Mouse (Mus musculus) midbrain, postnatal 0 days (tissue): ENCODE measurements around the gene Amer2. TPM values are rescaled to one million over a fixed set of nuclear protein-coding genes. Genes with fewer than 3 reads are reported as not detected.

ENCODE experiments used
- ATAC-seq: fragments of 200-750 bp; cut with Nextera tagmentation; 2 replicates; pipeline ENCODE4 v1.8.0; 2017; ENCODE audit warnings: moderate number of reproducible peaks, mild to moderate bottlenecking, moderate TSS enrichment, moderate library complexity; ENCODE audit not compliant: low FRiP score
- DNase-seq: peaks from one replicate; pipeline ENCODE4 v3.0.0-alpha.2; 2015; ENCODE audit warnings: low spot score
- H3K27ac ChIP-seq: fragments of 300-500 bp; sonication (generic); 2 replicates; pipeline ENCODE4 v1.5.1; 2014; ENCODE audit warnings: low read depth, mild to moderate bottlenecking, low read length, mixed read lengths
- H3K27me3 ChIP-seq: fragments of 300-500 bp; sonication (generic); 2 replicates; pipeline ENCODE4 v1.6.1; 2014; ENCODE audit warnings: low read length, control low read depth, mixed read lengths; ENCODE audit not compliant: insufficient read depth
- H3K36me3 ChIP-seq: fragments of 300-500 bp; sonication (generic); 2 replicates; pipeline ENCODE4 v1.6.1; 2014; ENCODE audit warnings: low read length, control low read depth, mixed read lengths; ENCODE audit not compliant: insufficient read depth
- H3K4me1 ChIP-seq: fragments of 300-500 bp; sonication (generic); 2 replicates; pipeline ENCODE4 v1.6.1; 2014; ENCODE audit warnings: mild to moderate bottlenecking, control low read depth, antibody characterized with exemption, low read length, mixed read lengths; ENCODE audit not compliant: insufficient read depth
- H3K4me2 ChIP-seq: fragments of 300-500 bp; sonication (generic); 2 replicates; pipeline ENCODE4 v1.6.1; 2014; ENCODE audit warnings: low read depth, mild to moderate bottlenecking, low read length, mixed read lengths; ENCODE audit not compliant: poor library complexity, severe bottlenecking
- H3K4me3 ChIP-seq: fragments of 300-500 bp; sonication (generic); 2 replicates; pipeline ENCODE4 v1.5.1; 2014; ENCODE audit warnings: low read depth, mild to moderate bottlenecking, low read length, moderate library complexity
- H3K9ac ChIP-seq: fragments of 300-500 bp; sonication (generic); replicated peaks from 2 replicates; pipeline ENCODE4 v1.6.1; 2014; ENCODE audit warnings: mild to moderate bottlenecking, low read length, moderate library complexity, mixed read lengths; ENCODE audit not compliant: poor library complexity, severe bottlenecking
- H3K9me3 ChIP-seq: fragments of 300-500 bp; sonication (generic); 2 replicates; pipeline ENCODE4 v1.6.1; 2016; ENCODE audit warnings: low read length, control low read depth
- CTCF ChIP-seq: IDR thresholded peaks from 2 replicates; pipeline ENCODE4 v1.5.1; 2016; ENCODE audit warnings: antibody characterized with exemption, mild to moderate bottlenecking
- WGBS: fragments of 180-500 bp; shearing (Covaris S2); extraction: QIAGEN DNeasy Blood & Tissue Kit; methylation state at CpG from one replicate; pipeline ENCODE4 v1.1.7; 2014; 5-methylcytosine and 5-hydroxymethylcytosine counted together
- polyA plus RNA-seq: library from polyadenylated mRNA; unstranded; fragments of >200 nt; fragmentation: Nextera tagmentation; extraction: Ambion mirVana; gene quantifications from 2 replicates; pipeline ENCODE4 v1.2.1, GENCODE M21; 2015
- total RNA-seq: library from RNA; depleted of rRNA; stranded (reverse); fragments of >200 nt; gene quantifications from 2 replicates; pipeline ENCODE4 v1.2.3, GENCODE M21; 2014

The Amer2 gene
- total and polyA plus RNA-seq, 2 experiments from 2014 or later: 18.3 to 28.3 TPM

DNA sequence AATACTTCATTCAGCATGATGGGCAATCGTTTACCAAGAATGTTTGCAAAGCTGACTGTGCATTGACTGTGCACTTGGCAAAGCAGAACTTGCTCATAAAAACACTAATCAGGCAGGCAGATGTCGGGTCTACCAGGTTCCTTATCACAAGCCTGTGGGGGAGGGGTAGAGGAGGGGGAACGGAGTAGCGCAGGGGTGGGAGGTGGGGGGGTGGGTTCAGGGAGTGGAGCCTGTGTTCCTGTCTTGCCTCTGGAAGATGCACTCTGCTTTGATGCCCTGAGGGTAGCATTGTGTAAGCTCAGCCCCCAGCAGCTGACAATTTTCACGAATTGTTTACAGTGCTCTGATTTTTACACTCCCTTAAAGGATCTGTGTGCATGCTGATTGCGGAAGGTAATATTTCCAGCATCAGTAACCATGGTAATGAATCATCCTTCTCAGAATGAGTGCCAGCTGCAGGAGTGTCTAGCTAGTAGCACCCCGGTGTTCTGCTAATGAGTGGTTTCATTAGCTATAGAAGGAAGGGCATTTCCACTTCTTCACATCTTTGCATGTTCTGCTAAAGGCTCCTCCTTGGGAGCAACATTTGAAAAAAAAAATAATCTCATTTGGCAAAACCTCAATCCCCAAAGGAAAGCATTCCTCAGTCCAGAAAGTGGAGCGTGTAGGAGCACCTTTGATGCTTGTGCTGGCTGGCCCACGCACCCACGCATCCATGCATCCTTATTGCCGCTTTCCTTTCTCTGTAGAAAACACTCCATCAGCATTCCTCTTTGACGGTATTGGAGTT, 36.8 kb downstream of the Amer2 start:
- DNase-seq (peak; percentile 83), ATAC-seq (peak; percentile 82)
- no peak for TF ChIP-seq CTCF
- Histone ChIP-seq H3K9ac (0 out of 2 replicates have a peak overlapping the region, but pooled peaks have one; percentile 34), H3K4me1 (peaks cover 17% of the 10 kb centered on the region), H3K36me3 (no peaks in the 10 kb centered on the region), H3K27me3 (no peaks in the 10 kb centered on the region), H3K4me2 (peak overlapping the region; percentile 45), H3K9me3 (no peaks in the 10 kb centered on the region), H3K4me3 (peak overlapping the region; percentile 14; the same call in 1 of the 2 replicates), H3K27ac (peak overlapping the region; percentile 52)
- 7% methylated on average over 12 of the region's 12 CpGs for WGBS

DNA sequence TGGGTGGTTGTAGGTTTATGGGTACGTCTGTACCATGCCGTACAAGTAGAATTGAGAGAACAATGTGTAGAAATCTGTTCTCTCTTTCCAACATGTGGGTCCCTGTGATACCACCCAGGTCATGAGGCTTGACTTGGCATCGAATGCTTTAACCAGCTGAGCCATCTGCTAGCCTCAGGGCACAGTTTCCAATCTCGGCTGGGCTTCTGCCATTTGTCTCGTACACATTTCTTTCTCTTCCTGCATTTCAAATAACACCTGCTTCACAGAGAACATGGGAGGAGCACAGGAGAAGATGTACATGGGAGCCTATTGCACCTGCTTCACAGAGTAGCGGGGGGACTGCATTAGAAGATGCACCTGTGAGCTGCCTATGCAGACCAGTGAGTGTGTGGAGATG, 38.2 kb downstream of the Amer2 start:
- Histone ChIP-seq H3K4me3 (no peak overlapping the region), H3K4me2 (no peak overlapping the region), H3K36me3 (no peaks in the 10 kb centered on the region), H3K9ac (no peak overlapping the region), H3K27ac (no peak overlapping the region), H3K27me3 (no peaks in the 10 kb centered on the region), H3K4me1 (peaks cover 17% of the 10 kb centered on the region), H3K9me3 (no peaks in the 10 kb centered on the region)
- TF ChIP-seq CTCF: no peak
- WGBS: 59% methylated on average over 6 of the region's 6 CpGs
- ATAC-seq (no peak), DNase-seq (peak; percentile 77)

DNA sequence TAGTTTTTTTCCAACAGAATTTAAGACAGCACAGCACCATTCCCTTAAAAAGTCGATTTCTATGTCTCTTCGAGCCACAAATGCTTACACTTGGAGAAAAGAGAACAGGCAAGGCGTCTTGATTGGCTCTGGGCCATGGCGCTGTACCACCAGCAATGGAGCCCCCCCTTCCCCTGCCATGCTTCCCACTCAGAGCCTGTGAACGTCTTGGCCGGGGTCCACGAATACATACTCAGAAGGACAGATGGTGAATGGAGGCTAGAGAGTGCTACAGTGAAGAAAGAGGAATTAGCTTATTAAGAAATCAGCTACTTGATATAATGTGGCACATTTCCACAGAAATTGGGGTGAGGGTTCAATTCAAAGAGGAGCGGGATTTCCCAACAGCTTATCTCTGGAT, 41.6 kb downstream of the Amer2 start:
- Histone ChIP-seq H3K27ac (no peak overlapping the region), H3K4me3 (no peak overlapping the region), H3K36me3 (no peaks in the 10 kb centered on the region), H3K4me2 (no peak overlapping the region), H3K9me3 (no peaks in the 10 kb centered on the region), H3K9ac (no peak overlapping the region), H3K4me1 (peaks cover 12% of the 10 kb centered on the region), H3K27me3 (no peaks in the 10 kb centered on the region)
- ATAC-seq (no peak; the same call in 1 of the 2 replicates), DNase-seq (peak; percentile 92)
- TF ChIP-seq CTCF: no peak
- 56% methylated on average over 8 of the region's 8 CpGs for WGBS

DNA sequence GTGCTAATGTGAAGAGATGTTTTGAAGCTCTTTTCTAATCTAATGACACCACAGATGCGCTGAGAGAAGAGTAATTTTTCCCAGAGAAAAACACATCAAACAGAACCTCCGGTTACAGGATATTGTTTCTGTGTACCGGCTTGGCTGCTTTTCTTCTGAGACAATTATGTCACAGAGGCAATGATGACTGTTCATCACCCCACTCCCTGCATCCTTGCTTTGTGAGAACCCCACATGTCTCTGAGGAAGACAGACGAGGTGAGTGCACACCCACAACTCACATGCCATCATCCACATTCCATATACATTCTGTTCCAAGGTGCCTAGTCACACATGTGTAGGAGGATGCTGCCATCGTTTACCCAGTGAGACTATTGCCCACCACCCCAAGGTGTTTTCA, 44.9 kb downstream of the Amer2 start:
- Histone ChIP-seq H3K4me3 (no peak overlapping the region), H3K27me3 (no peaks in the 10 kb centered on the region), H3K4me2 (no peak overlapping the region), H3K9ac (no peak overlapping the region), H3K36me3 (no peaks in the 10 kb centered on the region), H3K27ac (no peak overlapping the region), H3K9me3 (no peaks in the 10 kb centered on the region), H3K4me1 (no peaks in the 10 kb centered on the region)
- DNase-seq: no peak
- TF ChIP-seq CTCF: no peak
- WGBS: 81% methylated on average over 5 of the region's 5 CpGs
- ATAC-seq: no peak

DNA sequence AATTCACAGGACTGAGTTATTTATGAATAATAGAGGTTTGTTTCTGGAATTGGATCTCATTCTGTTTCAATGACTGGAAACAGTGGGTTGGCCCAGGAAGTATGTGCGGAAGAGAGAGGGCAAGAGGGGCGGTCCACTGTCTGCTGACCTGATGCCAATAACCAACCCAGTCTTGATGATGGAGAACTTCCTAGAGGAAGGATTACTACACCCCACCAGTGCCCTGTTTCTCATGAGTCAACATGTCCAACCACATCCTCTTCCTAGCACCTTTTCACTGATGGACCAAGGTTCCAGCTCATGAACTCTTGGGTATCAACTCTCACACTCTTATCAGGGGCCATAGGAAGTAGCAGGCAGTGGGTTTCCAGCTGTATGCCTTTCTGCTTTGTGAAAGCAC, 49.9 kb downstream of the Amer2 start:
- no peak overlapping the region for H3K4me2 ChIP-seq
- no peak overlapping the region for H3K4me3 ChIP-seq
- no peaks in the 10 kb centered on the region for H3K36me3 ChIP-seq
- no peak for TF ChIP-seq CTCF
- ATAC-seq (no peak), DNase-seq (no peak)
- no peaks in the 10 kb centered on the region for H3K4me1 ChIP-seq
- no peak overlapping the region for H3K27ac ChIP-seq
- no peak overlapping the region for H3K9ac ChIP-seq
- H3K27me3 ChIP-seq: no peaks in the 10 kb centered on the region
- WGBS: 98% methylated on average over 2 of the region's 2 CpGs
- H3K9me3 ChIP-seq: no peaks in the 10 kb centered on the region

DNA sequence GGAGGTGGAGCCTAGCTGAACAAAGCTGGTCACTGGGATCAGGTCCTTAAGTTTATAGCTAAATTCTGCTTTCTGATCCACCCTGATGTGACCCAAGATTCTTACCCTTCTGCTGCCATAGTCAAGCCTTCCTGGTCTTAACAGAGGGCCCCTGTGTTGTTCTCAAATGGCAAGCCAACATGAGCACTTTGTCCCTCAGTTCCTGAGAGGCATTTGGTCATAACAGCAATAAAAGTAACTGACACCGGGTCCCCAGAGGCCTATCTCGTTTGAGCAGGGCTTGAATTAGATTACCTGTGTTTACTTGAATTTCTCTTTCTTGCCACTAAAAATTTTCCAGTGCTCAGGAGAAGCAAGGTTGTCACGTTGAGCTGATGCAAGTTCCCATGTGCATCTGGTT, 51.1 kb downstream of the Amer2 start:
- H3K4me3 ChIP-seq: no peak overlapping the region
- no peaks in the 10 kb centered on the region for H3K4me1 ChIP-seq
- TF ChIP-seq CTCF: no peak
- no peak overlapping the region for H3K9ac ChIP-seq
- H3K9me3 ChIP-seq: no peaks in the 10 kb centered on the region
- no peak overlapping the region for H3K4me2 ChIP-seq
- no peaks in the 10 kb centered on the region for H3K27me3 ChIP-seq
- ATAC-seq: no peak
- WGBS: 82% methylated on average over 3 of the region's 3 CpGs
- no peak for DNase-seq
- H3K27ac ChIP-seq: no peak overlapping the region
- no peaks in the 10 kb centered on the region for H3K36me3 ChIP-seq
